Mouse (Mus musculus) lung, postnatal 0 days (tissue): ENCODE measurements around the gene Rapgef2.

Experiments
- CTCF ChIP-seq: IDR thresholded peaks from 2 replicates; pipeline ENCODE4 v1.5.1; 2016; ENCODE audit warnings: antibody characterized with exemption, mild to moderate bottlenecking
- EP300 ChIP-seq: IDR thresholded peaks from 2 replicates; pipeline ENCODE4 v1.6.1; 2016; ENCODE audit warnings: antibody characterized with exemption, mild to moderate bottlenecking, control low read depth

GRCm38 (mm10) chr3:79228304-79228703 is 58.0 kb downstream of the Rapgef2 start:
- TF ChIP-seq CTCF (no peak), EP300 (no peak)
